Mouse (Mus musculus): Measurements from ENCODE around the gene Gm21974.
A peak's percentile ranks its signal among the peaks of the same experiment; 100 is the strongest.
"Not testable (repeated sequence)": the region's sequence is repeated elsewhere in the genome, so short reads cannot be mapped to it uniquely, and the experiment has no call there.

The Gm21974 gene

DNA sequence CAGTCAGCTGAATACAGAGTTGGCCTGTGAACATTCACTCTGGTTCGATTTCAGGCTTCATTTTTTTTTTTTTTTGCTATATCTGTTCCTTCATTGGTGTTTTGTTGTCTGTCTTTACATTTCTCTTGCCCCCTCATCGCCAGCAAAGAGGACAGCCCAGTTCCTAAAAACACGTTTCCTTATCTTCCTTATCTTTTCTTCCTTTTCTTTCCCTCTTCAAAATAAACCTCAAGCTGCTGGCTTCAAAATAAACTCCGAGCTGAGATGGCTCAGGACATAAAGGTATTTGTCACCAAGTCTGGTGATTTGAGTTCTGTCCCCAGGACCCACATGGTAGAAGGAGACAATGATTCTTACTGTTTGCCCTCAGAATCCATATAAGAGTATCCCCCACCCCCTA, 17.7 kb upstream of the Gm21974 start:
- no peak for DNase-seq

- peak; percentile 99 for DNase-seq
These were observed 17.1 kb upstream of the Gm21974 start, which contains the start of gene Kat8 for GRCm38 (mm10) chr7:127912190-127912871. Kat8 (plus strand) TSS chr7:127912516.

GRCm38 (mm10) chr7:127908656-127909055, 13.4 kb upstream of the Gm21974 start:
- no peak for DNase-seq

DNA sequence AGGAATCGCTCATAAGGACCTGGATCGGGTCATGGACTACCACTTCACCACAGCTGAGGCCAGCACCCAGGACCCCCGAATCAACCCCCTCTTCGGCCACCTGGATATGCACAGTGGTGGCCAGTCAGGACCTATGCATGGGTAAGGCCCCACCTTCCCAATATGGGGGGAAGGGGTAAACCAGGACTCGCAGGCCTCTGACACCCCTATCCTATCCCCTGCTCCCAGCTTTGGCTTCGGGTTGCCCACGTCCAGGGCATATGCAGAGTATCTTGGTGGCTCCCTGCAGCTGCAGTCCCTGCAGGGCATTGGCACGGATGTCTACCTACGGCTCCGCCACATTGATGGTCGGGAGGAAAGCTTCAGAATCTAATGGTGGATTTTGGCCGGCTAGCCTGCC, 12.7 kb upstream of the Gm21974 start:
- peak; percentile 94 for DNase-seq

GRCm38 (mm10) chr7:127903971-127904796, 8.9 kb upstream of the Gm21974 start, which contains the start of gene Bckdk:
Bckdk (plus strand) TSS chr7:127904082.
- peak; percentile 98 for DNase-seq

DNA sequence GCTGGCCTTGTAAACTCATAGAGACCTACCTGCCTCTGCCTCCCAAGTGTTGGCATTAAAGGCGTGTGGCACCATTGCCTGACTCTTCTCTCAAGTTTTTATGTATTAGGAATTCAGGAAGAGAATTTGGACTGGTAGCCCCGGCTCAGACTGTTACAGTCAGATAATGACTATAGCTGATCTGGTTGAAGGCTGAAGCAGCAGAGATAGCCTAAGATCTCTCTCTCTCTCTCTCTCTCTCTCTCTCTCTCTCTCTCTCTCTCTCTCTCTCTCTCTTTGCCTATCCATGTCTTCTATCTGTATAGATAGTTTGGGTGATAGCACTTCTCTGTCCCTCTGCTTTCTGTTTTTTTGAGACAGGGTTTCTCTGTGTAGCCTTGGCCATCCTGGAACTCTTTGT, 6.5 kb upstream of the Gm21974 start:
- DNase-seq: no peak

DNA sequence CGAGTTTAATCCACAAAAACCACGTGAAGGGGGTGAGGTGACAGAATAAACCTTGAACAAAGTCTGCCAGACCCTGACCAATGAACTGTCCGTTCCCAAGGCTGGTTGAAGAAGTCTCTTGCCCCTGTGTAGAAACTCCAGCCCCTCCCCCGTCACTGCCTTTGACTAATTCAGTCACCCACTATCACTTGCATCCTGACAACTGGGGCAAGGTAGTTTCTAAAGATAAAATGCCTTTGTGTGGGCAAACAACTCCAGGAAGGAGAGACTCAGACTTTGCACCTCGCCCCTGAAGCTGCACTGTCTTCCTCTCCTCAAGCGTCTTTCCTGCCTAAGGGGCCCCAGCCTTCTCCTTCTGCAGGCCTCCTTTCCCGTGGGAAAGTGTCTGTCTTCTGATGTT, 4.7 kb upstream of the Gm21974 start:
- DNase-seq: no peak

GRCm38 (mm10) chr7:127898179-127898956, 3.1 kb upstream of the Gm21974 start:
- no peak for DNase-seq

GRCm38 (mm10) chr7:127897542-127897941, 2.3 kb upstream of the Gm21974 start:
- no peak for DNase-seq

- DNase-seq: peak; percentile 93
These were observed 1.1 kb upstream of the Gm21974 start for GRCm38 (mm10) chr7:127896384-127896783.

GRCm38 (mm10) chr7:127895891-127896290, 637 bp upstream of the Gm21974 start:
- DNase-seq: not testable (repeated sequence)

DNA sequence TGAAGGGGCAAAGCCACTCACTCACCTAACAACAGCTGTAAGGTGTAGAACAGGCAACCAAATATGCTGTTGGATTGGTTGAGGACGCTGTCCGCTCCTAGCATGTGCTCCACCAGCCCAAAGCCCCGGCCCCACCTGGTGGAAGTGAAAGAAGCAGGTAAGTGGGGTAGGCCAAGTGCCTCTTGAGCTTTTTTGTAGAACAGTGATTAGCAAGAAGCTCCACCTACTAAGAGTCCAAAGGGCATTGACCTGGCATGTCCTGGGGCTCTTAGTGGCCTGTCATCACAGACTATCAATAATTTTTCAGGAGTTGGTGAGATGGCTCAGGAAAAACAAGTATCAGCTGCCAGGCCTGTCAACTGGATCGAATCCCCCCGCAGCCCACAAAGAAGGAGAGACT, 774 bp downstream of the Gm21974 start:
- DNase-seq: no peak

DNA sequence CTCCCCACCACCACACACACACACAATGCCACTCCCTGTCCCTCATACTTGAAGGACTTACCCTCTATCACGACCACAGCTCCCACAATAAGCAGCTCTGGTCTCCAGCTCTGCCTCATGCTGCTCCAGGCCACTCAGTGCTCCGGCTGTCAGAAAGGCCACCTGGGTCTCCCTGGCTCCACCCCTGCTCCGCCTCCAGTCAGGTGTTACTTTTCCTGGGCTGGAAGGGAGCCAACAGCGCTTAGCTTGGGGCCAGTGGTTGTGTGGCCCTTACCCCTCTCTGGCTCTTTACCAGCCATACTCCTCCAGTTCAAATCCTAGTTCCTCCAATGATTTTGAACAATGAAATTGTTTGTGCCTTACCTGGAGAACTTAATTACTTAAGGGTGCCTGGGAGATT, 4.5 kb downstream of the Gm21974 start, which contains the start of gene Prss53:
Prss53 (minus strand) TSS at position 173 of the 400 bp plus-strand sequence.
- no peak for DNase-seq

- DNase-seq: peak; percentile 85
These were observed 6.4 kb downstream of the Gm21974 start for GRCm38 (mm10) chr7:127888821-127889220.

DNA sequence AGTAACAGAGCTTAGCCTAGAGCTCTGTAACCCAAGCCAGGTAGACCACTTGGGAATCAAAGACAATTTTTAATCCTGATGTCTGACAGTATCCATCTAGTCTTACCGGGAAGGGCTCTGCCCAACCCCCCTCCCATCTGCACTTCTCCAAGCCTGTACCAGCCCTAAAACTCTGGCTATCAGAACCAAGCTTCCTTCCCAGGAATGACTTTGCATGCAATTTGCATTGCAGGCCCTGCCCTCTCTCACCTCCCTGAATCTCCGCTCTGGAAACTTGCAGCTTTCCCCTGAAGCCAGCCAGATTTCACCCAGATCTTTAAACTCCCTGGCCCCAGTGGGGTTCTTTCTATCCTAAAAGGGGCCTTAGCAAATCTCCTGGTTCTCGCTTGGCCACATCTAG, 7.5 kb downstream of the Gm21974 start:
- no peak for DNase-seq

DNA sequence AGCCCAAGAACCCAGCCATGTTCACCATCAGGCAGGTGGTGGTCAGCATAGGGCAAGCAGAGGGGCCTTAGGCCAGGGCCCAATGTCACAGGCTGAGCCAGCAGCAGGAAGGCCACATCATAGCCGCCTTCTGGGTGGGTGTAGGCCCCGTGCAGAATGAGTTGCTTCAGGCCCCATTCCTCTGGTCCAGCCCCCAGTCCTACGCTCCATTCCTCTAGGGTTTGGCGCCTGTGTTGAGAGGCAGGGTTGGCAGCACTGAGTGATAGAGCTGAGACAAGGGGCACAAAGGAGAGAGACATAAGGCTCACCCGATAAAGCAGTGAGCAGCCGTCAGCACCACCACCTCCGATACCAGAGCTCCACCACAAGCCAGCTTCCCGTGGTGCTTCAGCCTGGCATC, 8.1 kb downstream of the Gm21974 start:
- DNase-seq: peak; percentile 91

- peak; percentile 90 for DNase-seq
These were observed 8.7 kb downstream of the Gm21974 start for GRCm38 (mm10) chr7:127886551-127886950.

- peak; percentile 99 for DNase-seq
These were observed 9.3 kb downstream of the Gm21974 start for GRCm38 (mm10) chr7:127885951-127886350.

GRCm38 (mm10) chr7:127880431-127880830, 14.8 kb downstream of the Gm21974 start:
- peak; percentile 91 for DNase-seq

DNA sequence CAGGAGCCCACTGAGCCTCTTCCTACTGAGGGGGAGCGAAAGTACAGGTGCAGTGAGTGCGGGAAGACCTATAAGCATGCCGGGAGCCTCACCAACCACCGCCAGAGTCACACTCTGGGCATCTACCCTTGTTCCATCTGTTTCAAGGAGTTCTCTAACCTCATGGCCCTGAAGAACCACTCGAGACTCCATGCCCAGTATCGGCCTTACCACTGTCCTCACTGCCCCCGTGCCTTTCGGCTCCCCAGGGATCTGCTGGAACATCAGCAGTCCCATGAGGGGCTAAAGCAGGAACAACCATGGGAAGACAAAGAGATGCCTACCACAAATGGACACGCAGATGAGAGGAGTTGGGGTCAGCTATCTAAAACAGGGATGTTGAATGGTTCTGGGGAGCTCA, 16.0 kb downstream of the Gm21974 start:
- peak; percentile 92 for DNase-seq

DNA sequence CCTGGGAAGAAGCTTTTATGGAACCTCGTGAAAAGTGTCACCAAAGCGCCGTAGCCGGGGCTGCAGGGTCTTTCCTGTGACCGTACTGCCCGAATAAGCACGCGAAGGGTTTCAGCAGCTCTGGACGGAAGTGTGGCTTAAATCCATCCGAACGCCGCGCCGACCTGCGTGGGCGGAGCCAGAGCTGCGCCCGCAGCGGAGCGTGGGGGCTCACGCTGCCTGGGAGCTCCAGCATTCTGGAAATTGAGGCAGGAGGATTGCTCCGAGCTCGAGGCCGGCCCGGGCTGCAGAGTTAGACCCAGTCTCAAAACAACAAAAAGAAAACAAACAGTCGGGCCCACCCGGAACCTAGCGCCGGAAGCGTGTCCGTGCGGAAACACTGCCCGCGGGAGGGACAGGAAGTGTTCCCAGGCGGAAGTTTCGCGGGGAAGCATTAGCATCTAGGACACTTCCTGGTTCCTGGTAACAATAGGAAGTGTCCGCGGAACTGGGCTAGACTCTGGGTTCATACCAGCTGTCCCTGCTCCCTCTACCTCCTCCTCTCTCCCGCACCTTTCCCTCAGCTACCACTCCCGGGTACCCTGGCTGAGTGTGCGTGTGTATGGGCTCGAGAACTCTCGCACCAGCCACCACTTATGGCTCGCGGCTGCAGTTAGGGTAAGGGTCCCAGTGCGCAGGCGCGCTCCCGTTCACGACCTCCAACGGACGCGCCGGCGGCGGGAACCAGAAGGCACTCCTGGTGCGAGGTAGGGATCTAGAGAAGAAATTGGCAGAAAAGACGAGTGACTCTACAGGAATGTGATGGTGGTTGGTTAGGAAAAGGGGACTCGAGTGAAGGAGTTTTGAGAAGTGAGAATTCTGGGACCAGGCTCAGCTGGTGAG, 18.5 kb downstream of the Gm21974 start, which contains the start of gene Zfp668:
Zfp668 (minus strand) TSS at position 362 of the 882 bp plus-strand sequence.
- DNase-seq: peak; percentile 99

- peak; percentile 98 for DNase-seq
These were observed 19.2 kb downstream of the Gm21974 start, which contains the start of gene Zfp646 for GRCm38 (mm10) chr7:127876041-127876466. Zfp646 (plus strand) TSS chr7:127876221.
